Mouse (Mus musculus) embryo, embryonic 11.5 days (tissue): ENCODE measurements around the gene Pnkd.

Experiments
- DNase-seq: peaks from one replicate; pipeline ENCODE4 v3.0.0-alpha.2; 2012; ENCODE audit warnings: low read depth, low spot score

The Pnkd gene

GRCm38 (mm10) chr1:74284543-74285160 is at the start of gene Pnkd, which contains the start of gene Aamp:
Gene Pnkd, plus strand, starts transcription at chr1:74284930.
Gene Aamp, minus strand, starts transcription at chr1:74284738.
- DNase-seq = peak; percentile 100

- peak; percentile 96 for DNase-seq
Observed at GRCm38 (mm10) chr1:74235938-74236589, 48.7 kb upstream of the Pnkd start, which contains the start of gene Arpc2. Gene Arpc2, plus strand, starts transcription at chr1:74236084.

- peak; percentile 5 for DNase-seq
Observed at GRCm38 (mm10) chr1:74236590-74237317, 48.0 kb upstream of the Pnkd start.

- no peak for DNase-seq
Observed at GRCm38 (mm10) chr1:74237671-74238070, 47.1 kb upstream of the Pnkd start.

DNA sequence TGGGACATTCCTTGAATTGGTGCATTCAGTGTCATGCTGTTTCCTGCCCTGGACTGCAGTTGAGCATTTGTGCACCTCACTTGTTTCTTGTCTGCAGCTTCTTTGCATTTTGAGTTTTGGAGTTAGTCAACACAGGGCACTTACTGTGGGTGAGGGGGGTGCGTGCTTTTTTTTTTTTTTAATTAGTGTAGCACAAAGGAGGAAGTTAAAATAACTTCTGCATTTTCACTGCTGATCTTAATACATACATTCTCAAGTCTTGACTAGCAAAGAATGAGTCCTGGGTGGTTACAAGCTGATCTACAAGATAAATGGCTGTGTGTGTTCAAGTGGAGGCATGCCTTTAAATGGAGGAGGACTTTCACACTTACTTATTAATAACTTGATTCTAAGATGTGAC is 46.6 kb upstream of the Pnkd start:
- DNase-seq = no peak

DNA sequence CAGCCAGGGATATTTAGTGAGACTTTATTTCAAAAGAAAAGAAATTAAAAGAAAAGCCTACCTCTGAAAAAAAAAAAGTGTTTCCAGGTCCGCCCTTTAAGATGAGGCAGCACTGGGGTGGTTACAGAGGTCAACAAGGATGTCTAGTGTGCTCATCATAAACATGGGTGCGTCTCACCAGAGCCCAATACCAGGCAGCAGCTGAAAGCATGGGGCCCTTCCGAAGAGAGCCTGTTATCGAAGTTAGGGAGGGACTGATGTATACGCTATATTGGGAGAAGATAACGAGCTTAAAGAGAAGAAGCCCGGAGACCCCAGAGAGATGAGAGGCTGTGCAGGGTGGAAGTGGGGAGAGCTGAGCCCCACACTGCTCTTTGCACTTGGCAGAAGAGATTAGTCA is 45.6 kb upstream of the Pnkd start:
- DNase-seq = no peak

DNA sequence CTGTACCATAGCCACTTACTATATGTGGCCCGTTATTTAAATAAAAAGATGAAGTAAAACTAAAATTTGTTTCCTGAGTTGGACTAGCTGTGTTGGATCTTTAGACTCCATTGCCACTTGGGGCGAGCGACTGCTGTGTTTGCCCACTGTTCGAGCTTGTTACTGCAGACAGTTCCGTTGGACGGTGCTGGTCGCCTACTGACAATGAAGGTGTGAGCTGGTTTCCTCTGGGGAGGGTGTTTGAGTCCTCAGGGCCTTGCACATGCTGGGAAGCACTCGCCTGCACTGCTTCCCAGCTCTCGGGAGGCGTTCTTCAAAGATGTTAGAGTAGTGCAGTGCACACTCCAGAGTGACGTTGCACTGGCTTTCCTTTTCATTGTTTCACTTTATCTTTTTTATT is 45.1 kb upstream of the Pnkd start:
- no peak for DNase-seq

- DNase-seq = no peak
Observed at GRCm38 (mm10) chr1:74240311-74240710, 44.4 kb upstream of the Pnkd start.

- no peak for DNase-seq
Observed at GRCm38 (mm10) chr1:74240832-74241231, 43.9 kb upstream of the Pnkd start.

DNA sequence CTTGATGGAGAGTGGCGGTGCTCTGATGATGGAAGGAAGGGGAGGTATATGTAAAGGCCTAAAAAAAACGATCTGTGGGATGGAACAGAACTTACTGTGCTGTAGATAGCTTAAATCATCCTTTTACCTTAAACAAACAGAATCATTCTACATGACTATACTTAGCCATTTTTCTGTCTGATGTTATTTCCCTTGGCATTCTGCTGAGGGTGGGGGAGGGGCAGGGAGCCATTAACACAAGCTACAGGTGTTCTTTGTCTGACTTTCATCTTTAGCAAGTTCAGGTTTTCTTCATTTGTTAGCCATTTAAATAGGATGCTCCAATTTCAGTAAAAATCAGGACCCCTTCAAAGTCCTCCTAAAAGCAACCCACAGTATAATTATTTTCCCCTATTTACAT is 39.2 kb upstream of the Pnkd start:
- DNase-seq = no peak

- DNase-seq = no peak
Observed at GRCm38 (mm10) chr1:74248799-74249198, 35.9 kb upstream of the Pnkd start.

DNA sequence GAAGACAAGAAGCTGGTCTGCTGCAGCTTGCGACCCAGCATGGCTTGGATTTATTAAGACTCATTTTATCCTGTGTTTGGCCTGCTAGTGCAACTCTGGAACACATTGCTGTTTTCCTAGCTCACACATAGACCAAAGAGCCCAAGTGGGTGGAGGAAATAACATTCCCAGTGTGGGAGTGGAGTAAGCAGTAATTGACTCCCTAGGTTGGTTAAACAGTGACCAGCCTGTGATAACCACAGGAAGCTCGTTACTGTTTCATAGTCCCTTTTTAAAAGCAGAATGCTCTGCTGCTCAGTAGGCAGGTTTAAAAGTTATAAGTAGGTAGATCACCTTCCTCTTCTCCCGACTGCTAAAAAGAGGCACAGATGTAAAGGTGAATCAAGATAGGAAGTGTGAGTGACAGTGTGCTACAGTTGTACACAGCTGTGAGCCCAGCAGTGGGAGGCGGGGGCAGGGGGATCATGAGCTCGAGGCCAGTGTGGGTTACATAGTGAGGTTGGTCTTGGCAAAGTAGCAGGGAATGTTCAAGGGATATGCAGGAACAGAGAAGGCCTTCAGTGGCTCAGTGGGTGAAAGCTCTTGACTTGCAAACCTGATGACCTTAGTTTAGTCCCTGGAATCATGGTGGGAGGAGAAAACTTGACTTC is 35.3 kb upstream of the Pnkd start:
- no peak for DNase-seq

- DNase-seq = no peak
Observed at GRCm38 (mm10) chr1:74250096-74250495, 34.6 kb upstream of the Pnkd start.

- no peak for DNase-seq
Observed at GRCm38 (mm10) chr1:74255704-74256345, 28.9 kb upstream of the Pnkd start.

DNA sequence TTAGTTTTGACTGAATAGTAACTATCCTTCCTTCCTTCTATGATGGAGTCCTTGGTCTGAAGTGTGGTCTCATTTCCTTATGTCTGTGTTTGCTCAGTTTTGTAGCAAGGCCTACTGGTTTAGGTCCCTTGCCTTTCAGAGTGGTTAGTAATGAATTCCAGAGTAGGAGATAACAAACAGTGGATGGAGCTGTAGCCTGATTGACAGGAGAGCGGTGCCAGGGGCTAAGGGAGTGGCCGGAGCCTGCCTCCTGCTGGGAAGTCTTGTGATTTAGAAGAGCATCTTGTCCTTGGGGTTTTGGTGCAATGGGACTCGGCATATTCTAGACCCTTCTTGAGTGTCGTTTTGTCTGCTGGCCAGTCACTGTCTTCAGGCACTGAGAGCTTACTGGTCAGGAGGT is 27.9 kb upstream of the Pnkd start:
- DNase-seq = no peak

GRCm38 (mm10) chr1:74262510-74262909 is 22.2 kb upstream of the Pnkd start:
- no peak for DNase-seq

DNA sequence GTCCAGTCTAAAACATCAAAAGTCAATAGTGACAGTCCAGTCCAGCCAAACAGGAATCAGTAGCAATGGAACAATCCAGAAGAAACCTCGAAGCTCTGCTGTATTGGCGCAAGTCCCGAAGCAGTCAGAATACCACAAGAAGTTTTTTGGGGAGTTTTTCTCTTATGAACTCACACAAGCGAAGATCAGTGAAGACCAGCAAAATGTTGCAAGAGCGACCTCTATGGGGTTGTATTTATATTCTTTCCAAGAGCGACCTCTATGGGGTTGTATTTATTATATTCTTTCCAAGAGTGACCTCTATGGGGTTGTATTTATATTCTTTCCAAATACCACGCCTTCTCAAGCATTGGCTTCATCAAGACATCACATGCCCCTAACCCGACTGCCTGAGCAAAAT is 16.0 kb upstream of the Pnkd start:
- DNase-seq = no peak

DNA sequence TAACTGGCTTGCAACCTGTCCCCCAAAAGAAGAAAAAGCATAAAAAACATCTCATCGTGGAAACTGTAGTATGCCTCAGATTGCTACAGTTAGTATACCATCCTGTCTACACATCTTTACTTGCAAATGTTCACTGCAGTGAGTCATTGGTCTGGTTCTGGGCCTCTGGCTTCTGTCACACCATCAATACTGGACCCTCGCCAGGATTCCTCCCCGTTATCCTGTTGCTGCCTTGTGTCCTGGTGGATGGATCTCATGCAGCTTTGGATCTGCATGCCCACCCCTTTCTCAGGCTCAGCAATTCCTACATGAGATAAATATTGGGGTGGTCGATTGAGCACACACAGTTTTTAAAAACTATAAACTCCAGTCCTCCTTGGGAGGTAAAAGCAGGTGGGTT is 13.1 kb upstream of the Pnkd start:
- no peak for DNase-seq

GRCm38 (mm10) chr1:74275015-74275414 is 9.7 kb upstream of the Pnkd start:
- peak; percentile 11 for DNase-seq

- DNase-seq = no peak
Observed at GRCm38 (mm10) chr1:74277041-74277440, 7.7 kb upstream of the Pnkd start.

GRCm38 (mm10) chr1:74277883-74278537 is 6.7 kb upstream of the Pnkd start:
- no peak for DNase-seq
